Mouse (Mus musculus): Measurements from ENCODE around the gene Gda.

- TF ChIP-seq ZC3H11A (IDR thresholded peaks at IDR 0.05; ENCODE audit: low read depth, low read length) (no peak), CTCF (conservative IDR thresholded peaks at IDR 0.05 in 1 of 2, IDR thresholded peaks at IDR 0.05 in 1 of 2; ENCODE audit: low read depth in 2 of 2, low read length in 2 of 2) (no peak), MAX (IDR thresholded peaks at IDR 0.05; ENCODE audit: low read length) (no peak), SIN3A (IDR thresholded peaks at IDR 0.05; ENCODE audit: low read length) (no peak), POLR2A (IDR thresholded peaks at IDR 0.05; ENCODE audit: low read depth, low read length) (no peak), USF1 (IDR thresholded peaks at IDR 0.05; ENCODE audit: low read depth, low read length) (no peak), ZNF384 (IDR thresholded peaks at IDR 0.05; ENCODE audit: low read depth, low read length) (no peak), EP300 (IDR thresholded peaks at IDR 0.05; ENCODE audit: low read length) (no peak), HCFC1 (IDR thresholded peaks at IDR 0.05; ENCODE audit: low read depth, low read length) (no peak)
Observed at GRCm38 (mm10) chr19:21432879-21433278, 40.4 kb downstream of the Gda start.

Measured in CH12.LX (cell line).